Mouse (Mus musculus) ES-E14 (cell line): Measurements from ENCODE around the gene Tmem119.

Experiments
- CHD2 ChIP-seq: IDR thresholded peaks from 2 replicates; pipeline ENCODE4 v1.6.1; 2014; ENCODE audit warnings: mild to moderate bottlenecking, low read depth, low read length, inconsistent platforms
- HCFC1 ChIP-seq: IDR thresholded peaks from 2 replicates; pipeline ENCODE4 v1.6.1; 2012; ENCODE audit warnings: low read length, inconsistent platforms, borderline replicate concordance; ENCODE audit not compliant: insufficient read depth

GRCm38 (mm10) chr5:113800280-113800679, at the start of gene Tmem119:
- TF ChIP-seq CHD2, result no peak
- TF ChIP-seq HCFC1, result no peak
